Mouse (Mus musculus): ENCODE measurements around the gene Gm17490. TPM values are rescaled to one million over a fixed set of nuclear protein-coding genes. Genes with fewer than 3 reads are reported as not detected.
A peak's percentile ranks its signal among the peaks of the same experiment; 100 is the strongest.

Gm17490 gene
- not detected for total RNA-seq (2022)

GRCm38 (mm10) chr2:11625890-11626289 is at the start of gene Gm17490:
TSS of gene Gm17490 (minus strand) at chr2:11626264.
- DNase-seq (ENCODE audit: low spot score in 2 of 2), result no peak

GRCm38 (mm10) chr2:11672144-11672543 is 46.1 kb upstream of the Gm17490 start:
- DNase-seq (ENCODE audit: low spot score in 2 of 2), result no peak

DNA sequence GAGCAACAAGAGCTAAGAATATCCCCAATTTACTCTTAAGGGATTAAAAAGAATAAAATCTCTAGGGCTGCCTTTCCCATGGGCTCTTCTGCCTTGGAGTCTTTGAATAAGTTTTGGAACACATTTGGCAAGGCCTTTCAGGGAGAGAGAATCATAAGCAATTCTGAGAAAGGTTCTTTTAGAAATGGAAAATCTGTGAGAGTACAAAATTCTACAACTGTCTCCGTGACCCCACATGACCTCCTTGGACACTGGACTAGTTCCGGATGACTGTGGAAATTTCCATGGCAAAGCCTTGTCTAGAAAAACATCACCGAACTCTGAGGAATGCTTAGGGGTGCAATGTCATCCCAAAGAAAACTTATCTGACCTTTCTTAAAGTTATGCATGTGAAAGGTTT is 39.3 kb upstream of the Gm17490 start:
- DNase-seq (ENCODE audit: low spot score in 2 of 2), result peak in 1 of 2 experiments; percentile 29

DNA sequence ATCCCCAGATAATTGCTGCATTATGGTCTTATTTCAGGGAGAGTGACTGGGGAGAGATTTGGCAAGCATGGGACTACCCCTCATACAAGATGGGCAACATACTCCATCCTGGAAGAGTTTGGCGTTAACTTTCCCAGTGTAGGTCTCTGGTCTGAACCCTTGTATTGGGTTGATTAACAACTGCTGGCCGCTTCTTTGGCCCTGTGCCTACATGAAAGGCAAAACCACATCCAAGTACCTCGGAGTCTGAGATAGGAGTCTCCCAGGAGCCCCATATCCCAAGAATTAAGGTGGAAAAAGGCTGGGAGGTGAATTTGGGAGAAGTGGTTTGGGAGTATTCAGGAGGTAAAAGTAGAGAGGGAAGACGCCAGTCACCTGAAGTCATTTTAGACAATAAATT is 38.7 kb upstream of the Gm17490 start:
- DNase-seq (ENCODE audit: low spot score in 2 of 2), result peak in 1 of 2 experiments; percentile 18

GRCm38 (mm10) chr2:11664367-11664766 is 38.3 kb upstream of the Gm17490 start:
- no peak for DNase-seq (ENCODE audit: low spot score in 2 of 2)

GRCm38 (mm10) chr2:11663961-11664360 is 37.9 kb upstream of the Gm17490 start:
- peak; percentile 73 to 82 for DNase-seq (ENCODE audit: low spot score in 2 of 2)

DNA sequence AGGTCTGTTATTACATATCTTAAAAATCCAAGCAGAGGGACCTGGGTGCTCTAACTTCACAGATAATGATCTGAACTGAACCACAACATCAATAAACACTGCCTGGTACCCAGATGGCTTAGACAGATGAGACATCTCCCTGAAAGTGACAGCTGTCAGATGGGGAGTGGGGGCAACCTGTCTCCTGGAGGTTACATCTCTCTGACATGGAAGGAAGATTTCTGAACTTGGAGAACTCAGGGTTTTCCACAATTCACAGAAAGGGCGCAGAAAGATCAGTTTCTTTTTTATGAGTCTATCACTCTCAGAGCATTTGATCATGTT is 36.8 kb upstream of the Gm17490 start:
- DNase-seq (ENCODE audit: low spot score in 2 of 2), result no peak

- no peak for DNase-seq (ENCODE audit: low spot score in 2 of 2)
Observed at GRCm38 (mm10) chr2:11662143-11662906, 36.3 kb upstream of the Gm17490 start.

GRCm38 (mm10) chr2:11659263-11659662 is 33.2 kb upstream of the Gm17490 start:
- no peak for DNase-seq (ENCODE audit: low spot score in 2 of 2)

GRCm38 (mm10) chr2:11657581-11657980 is 31.5 kb upstream of the Gm17490 start:
- DNase-seq (ENCODE audit: low spot score in 2 of 2), result no peak

GRCm38 (mm10) chr2:11654990-11655931 is 29.2 kb upstream of the Gm17490 start:
- DNase-seq (ENCODE audit: low spot score in 2 of 2), result no peak

GRCm38 (mm10) chr2:11653780-11654179 is 27.7 kb upstream of the Gm17490 start:
- DNase-seq (ENCODE audit: low spot score in 2 of 2), result no peak

DNA sequence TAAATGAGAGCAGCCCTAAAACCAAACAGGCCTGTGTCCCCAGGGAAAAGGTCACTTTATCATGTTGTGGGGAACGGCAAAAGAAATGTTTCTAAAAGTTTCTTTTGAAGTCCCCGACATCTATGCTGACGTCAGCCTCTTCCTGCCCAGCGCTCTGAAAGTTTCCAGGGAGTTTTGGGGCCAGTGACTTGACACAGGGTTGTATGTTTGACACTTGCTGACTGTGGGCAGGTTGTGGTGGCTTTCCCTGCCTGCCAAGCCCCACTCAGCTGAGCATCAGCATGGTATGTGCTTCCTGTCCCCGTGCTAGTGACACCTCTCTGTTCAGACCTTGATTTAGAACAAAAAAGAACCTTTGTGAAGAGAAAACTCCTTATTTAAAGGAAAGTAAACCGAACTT is 27.3 kb upstream of the Gm17490 start:
- no peak for DNase-seq (ENCODE audit: low spot score in 2 of 2)

- no peak for DNase-seq (ENCODE audit: low spot score in 2 of 2)
Observed at GRCm38 (mm10) chr2:11652780-11653179, 26.7 kb upstream of the Gm17490 start.

DNA sequence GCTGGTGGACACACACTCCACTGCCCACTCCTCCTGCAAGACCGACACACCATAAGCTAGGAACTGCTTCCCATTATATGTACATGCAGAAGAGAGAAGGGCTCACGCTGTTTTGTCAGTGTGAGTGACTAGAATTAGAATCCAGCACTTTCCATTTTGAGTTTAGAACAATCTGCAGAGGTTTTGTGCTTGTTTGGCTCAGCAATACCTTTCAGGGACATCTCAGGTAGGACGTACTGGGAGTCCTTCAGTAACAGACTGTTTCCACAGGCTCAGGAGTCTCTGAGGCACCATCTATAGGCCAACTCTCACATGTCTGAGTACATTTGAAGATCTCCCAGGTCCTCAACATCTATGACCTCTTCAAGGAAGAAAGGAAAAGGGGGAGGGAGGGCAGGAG is 26.1 kb upstream of the Gm17490 start:
- no peak for DNase-seq (ENCODE audit: low spot score in 2 of 2)

DNA sequence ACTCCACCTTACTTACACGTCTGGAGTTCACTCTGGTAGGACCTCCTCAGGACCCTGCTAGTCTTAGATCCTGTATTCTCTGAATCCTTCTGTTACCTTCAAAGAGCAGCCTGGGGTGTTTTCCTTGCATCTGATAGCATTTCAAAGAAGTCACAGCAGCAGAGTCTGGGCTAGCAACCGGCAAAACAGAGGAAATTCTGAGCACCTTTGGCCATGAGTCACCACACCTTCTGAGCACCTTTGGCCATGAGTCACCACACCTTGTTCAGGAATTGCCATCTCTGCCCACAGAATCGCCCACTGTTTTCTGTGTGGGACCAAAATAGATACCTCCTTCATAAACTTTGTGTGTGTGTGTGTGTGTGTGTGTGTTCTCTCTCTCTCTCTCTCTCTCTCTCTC is 25.4 kb upstream of the Gm17490 start:
- no peak for DNase-seq (ENCODE audit: low spot score in 2 of 2)

DNA sequence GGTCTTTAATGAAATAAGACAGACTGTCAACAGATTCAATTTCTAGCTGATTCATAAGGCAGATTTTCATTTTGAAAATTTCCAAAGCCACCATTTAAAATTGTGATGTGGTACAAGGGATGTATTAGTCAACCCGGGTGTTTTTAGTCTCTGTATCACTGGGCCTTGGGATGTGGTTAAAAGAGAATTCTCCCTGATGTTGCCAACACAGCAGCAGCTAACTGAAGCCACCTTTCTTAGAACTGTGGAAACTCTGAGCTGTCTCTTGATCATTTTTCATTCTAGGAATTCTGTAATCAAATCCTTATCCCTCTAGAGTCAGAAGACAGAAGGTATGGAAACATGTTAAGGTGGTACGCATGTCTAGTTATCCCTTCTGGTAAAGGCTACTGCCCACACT is 19.2 kb upstream of the Gm17490 start:
- DNase-seq (ENCODE audit: low spot score in 2 of 2), result no peak

- no peak for DNase-seq (ENCODE audit: low spot score in 2 of 2)
Observed at GRCm38 (mm10) chr2:11644057-11644456, 18.0 kb upstream of the Gm17490 start.

GRCm38 (mm10) chr2:11642451-11642941 is 16.4 kb upstream of the Gm17490 start, which contains the start of gene Il2ra:
TSS of gene Il2ra (plus strand) at chr2:11642807.
- DNase-seq (ENCODE audit: low spot score in 2 of 2), result no peak

DNA sequence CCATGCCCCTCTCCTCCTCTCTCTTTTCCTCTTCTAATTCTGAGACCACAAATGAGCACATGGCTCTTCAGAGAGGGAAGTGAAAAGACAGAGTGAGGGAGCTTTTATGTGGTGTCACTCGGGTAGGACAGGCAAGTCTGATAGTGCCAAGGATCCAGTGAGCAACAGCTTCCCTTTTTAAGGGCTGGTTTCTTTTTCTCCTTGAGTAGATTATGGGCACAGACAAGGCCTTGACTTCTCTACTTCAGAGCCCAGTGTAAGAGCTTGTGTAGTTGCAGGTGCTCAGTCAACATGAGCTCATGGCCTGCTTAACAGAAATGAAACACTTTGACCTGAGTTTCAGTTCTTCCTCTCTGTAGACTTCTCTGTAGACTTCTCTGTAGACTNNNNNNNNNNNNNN is 11.1 kb upstream of the Gm17490 start:
- DNase-seq (ENCODE audit: low spot score in 2 of 2), result no peak

DNA sequence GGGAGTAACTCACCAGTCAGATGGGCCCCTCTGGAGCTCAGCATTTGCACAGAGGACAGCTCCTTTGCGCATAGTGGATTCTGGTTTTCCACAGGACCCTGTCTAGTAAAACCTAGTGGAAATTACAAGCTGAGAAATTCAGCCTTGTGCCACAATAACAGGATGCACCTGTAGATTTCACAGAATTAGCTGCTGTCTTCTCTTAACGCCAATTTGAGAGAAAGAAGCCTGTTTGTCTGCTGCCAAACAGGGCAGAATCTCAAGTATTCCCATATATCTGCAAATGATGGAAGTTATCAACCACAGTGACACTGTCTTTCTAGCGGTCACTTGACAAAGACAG is 10.0 kb upstream of the Gm17490 start:
- DNase-seq (ENCODE audit: low spot score in 2 of 2), result no peak

DNA sequence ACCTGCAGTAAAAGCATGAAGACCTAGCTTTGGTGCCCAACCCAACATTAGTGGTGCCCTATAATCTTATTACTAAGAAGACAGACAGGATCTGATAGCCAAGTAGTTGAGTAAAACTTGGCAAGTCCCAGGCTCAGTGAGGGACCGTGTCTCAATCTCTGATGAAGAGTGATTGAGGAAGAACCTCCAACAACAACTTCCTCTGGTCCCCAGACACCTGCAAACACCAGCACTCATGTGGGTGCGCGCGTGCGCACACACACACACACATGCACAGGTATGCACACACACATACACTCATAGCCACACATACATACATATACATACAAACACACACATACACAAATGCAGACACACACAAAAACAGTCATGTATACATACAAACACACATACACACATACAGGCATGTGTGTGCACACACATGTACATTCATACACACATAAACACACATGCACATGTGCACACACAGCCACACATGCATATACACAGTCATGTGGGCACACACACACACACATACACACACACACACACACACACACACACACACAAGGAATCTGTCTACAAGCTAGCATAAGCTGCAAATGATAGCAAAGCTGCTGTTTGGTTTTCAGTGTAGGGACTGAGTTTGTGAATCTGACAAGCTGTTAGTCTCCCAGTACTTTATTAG is 9.5 kb upstream of the Gm17490 start:
- no peak for DNase-seq (ENCODE audit: low spot score in 2 of 2)

All from gastrocnemius, adult 8-10 months (tissue).